Mouse (Mus musculus) lung, postnatal 0 days (tissue): ENCODE results near the gene Mpped1. TPM values are rescaled to one million over a fixed set of nuclear protein-coding genes. Genes with fewer than 3 reads are reported as not detected.

Experiments
- ATAC-seq: fragments of 200-750 bp; cut with Nextera tagmentation; 2 replicates; pipeline ENCODE4 v1.8.0; 2017; ENCODE audit warnings: moderate library complexity
- DNase-seq: peaks from one replicate; pipeline ENCODE4 v3.0.0-alpha.2; 2016; ENCODE audit warnings: low spot score
- H3K27ac ChIP-seq: fragments of 300-500 bp; sonication (generic); 2 replicates; pipeline ENCODE4 v1.5.1; 2014; ENCODE audit warnings: antibody characterized with exemption, mild to moderate bottlenecking, low read length, mixed read lengths
- H3K27me3 ChIP-seq: fragments of 300-500 bp; sonication (generic); replicated peaks from 2 replicates; pipeline ENCODE4 v1.6.1; 2014; ENCODE audit warnings: low read length, mixed read lengths; ENCODE audit not compliant: insufficient read depth
- H3K36me3 ChIP-seq: fragments of 300-500 bp; sonication (generic); 2 replicates; pipeline ENCODE4 v1.6.1; 2014; ENCODE audit warnings: low read length, mixed read lengths; ENCODE audit not compliant: insufficient read depth
- H3K4me1 ChIP-seq: fragments of 300-500 bp; sonication (generic); 2 replicates; pipeline ENCODE4 v1.6.1; 2014; ENCODE audit warnings: antibody characterized with exemption, low read depth, low read length, mixed read lengths; ENCODE audit not compliant: insufficient read depth
- H3K4me2 ChIP-seq: fragments of 300-500 bp; sonication (generic); replicated peaks from 2 replicates; pipeline ENCODE4 v1.6.1; 2014; ENCODE audit warnings: low read depth, mild to moderate bottlenecking, low read length, moderate library complexity, mixed read lengths
- H3K4me3 ChIP-seq: fragments of 300-500 bp; sonication (generic); 2 replicates; pipeline ENCODE4 v1.5.1; 2014; ENCODE audit warnings: low read depth, low read length
- H3K9ac ChIP-seq: fragments of 300-500 bp; sonication (generic); replicated peaks from 2 replicates; pipeline ENCODE4 v1.6.1; 2014; ENCODE audit warnings: low read depth, mild to moderate bottlenecking
- H3K9me3 ChIP-seq: fragments of 300-500 bp; sonication (generic); 2 replicates; pipeline ENCODE4 v1.6.1; 2016; ENCODE audit warnings: low read length, mixed read lengths
- CTCF ChIP-seq: IDR thresholded peaks from 2 replicates; pipeline ENCODE4 v1.5.1; 2016; ENCODE audit warnings: antibody characterized with exemption, mild to moderate bottlenecking
- EP300 ChIP-seq: IDR thresholded peaks from 2 replicates; pipeline ENCODE4 v1.6.1; 2016; ENCODE audit warnings: antibody characterized with exemption, mild to moderate bottlenecking, control low read depth
- WGBS: fragments of 180-500 bp; shearing (Covaris S2); extraction: QIAGEN DNeasy Blood & Tissue Kit; methylation state at CpG from one replicate; pipeline ENCODE4 v1.1.7; 2014; 5-methylcytosine and 5-hydroxymethylcytosine counted together
- polyA plus RNA-seq: library from polyadenylated mRNA; unstranded; fragments of >200 nt; fragmentation: Nextera tagmentation; extraction: Ambion mirVana; gene quantifications from 2 replicates; pipeline ENCODE4 v1.2.1, GENCODE M21; 2015

The Mpped1 gene
- polyA plus RNA-seq, 1 experiment from 2014 or later = not detected

- WGBS = 16% methylated on average over 8 of the region's 8 CpGs
- TF ChIP-seq CTCF (peak; percentile 91), EP300 (no peak)
- H3K36me3 ChIP-seq = no peaks in the 10 kb centered on the region
Observed at GRCm38 (mm10) chr15:83857129-83857528, 77.9 kb downstream of the Mpped1 start.

GRCm38 (mm10) chr15:83865626-83866025 is 86.4 kb downstream of the Mpped1 start:
- WGBS = 81% methylated on average over 5 of the region's 5 CpGs
- ATAC-seq (no peak), DNase-seq (no peak)
- Histone ChIP-seq H3K4me3 (no peak overlapping the region), H3K9me3 (no peaks in the 10 kb centered on the region), H3K4me1 (no peaks in the 10 kb centered on the region), H3K27ac (no peak overlapping the region), H3K4me2 (no peak overlapping the region), H3K36me3 (no peaks in the 10 kb centered on the region), H3K27me3 (no peaks in the 10 kb centered on the region), H3K9ac (no peak overlapping the region)
- TF ChIP-seq CTCF (no peak), EP300 (no peak)

More at GRCm38 (mm10) chr15:83857129-83857528, 77.9 kb downstream of the Mpped1 start:
- Histone ChIP-seq H3K4me3 (no peak overlapping the region), H3K27ac (no peak overlapping the region), H3K27me3 (no peaks in the 10 kb centered on the region), H3K9me3 (no peaks in the 10 kb centered on the region), H3K4me1 (no peaks in the 10 kb centered on the region), H3K9ac (no peak overlapping the region), H3K4me2 (no peak overlapping the region)
- ATAC-seq (no peak), DNase-seq (peak; percentile 48)

- ATAC-seq (no peak), DNase-seq (no peak)
- Histone ChIP-seq H3K36me3 (no peaks in the 10 kb centered on the region), H3K9ac (no peak overlapping the region), H3K27ac (no peak overlapping the region), H3K9me3 (no peaks in the 10 kb centered on the region), H3K4me3 (no peak overlapping the region), H3K4me2 (no peak overlapping the region), H3K4me1 (no peaks in the 10 kb centered on the region), H3K27me3 (no peaks in the 10 kb centered on the region)
- no peak for TF ChIP-seq EP300
- TF ChIP-seq CTCF = no peak
- 7% methylated on average over 17 of the region's 17 CpGs for whole genome bisulfite sequencing
Observed at GRCm38 (mm10) chr15:83870936-83871335, 91.7 kb downstream of the Mpped1 start.

GRCm38 (mm10) chr15:83877155-83877866 is 98.0 kb downstream of the Mpped1 start:
- Histone ChIP-seq H3K27me3 (no peaks in the 10 kb centered on the region), H3K4me1 (no peaks in the 10 kb centered on the region), H3K4me3 (no peak overlapping the region), H3K4me2 (no peak overlapping the region), H3K36me3 (no peaks in the 10 kb centered on the region), H3K9ac (no peak overlapping the region), H3K27ac (no peak overlapping the region), H3K9me3 (no peaks in the 10 kb centered on the region)
- 44% methylated on average over 11 of the region's 11 CpGs for WGBS
- DNase-seq (no peak), ATAC-seq (no peak)
- TF ChIP-seq CTCF = no peak
- no peak for TF ChIP-seq EP300

- Histone ChIP-seq H3K36me3 (no peaks in the 10 kb centered on the region), H3K9ac (no peak overlapping the region), H3K9me3 (no peaks in the 10 kb centered on the region), H3K27ac (no peak overlapping the region), H3K27me3 (no peaks in the 10 kb centered on the region), H3K4me3 (no peak overlapping the region), H3K4me2 (no peak overlapping the region), H3K4me1 (no peaks in the 10 kb centered on the region)
- TF ChIP-seq CTCF (no peak), EP300 (no peak)
- ATAC-seq (no peak), DNase-seq (no peak)
- 39% methylated on average over 2 of the region's 2 CpGs for WGBS
Observed at GRCm38 (mm10) chr15:83877898-83878297, 98.6 kb downstream of the Mpped1 start.

- Histone ChIP-seq H3K4me2 (no peak overlapping the region), H3K9me3 (no peaks in the 10 kb centered on the region), H3K27me3 (no peaks in the 10 kb centered on the region), H3K9ac (no peak overlapping the region), H3K36me3 (no peaks in the 10 kb centered on the region), H3K4me1 (no peaks in the 10 kb centered on the region), H3K4me3 (no peak overlapping the region), H3K27ac (no peak overlapping the region)
- ATAC-seq (no peak), DNase-seq (peak; percentile 27)
- WGBS = 23% methylated on average over 5 of the region's 5 CpGs
- no peak for TF ChIP-seq EP300
- TF ChIP-seq CTCF = no peak
Observed at GRCm38 (mm10) chr15:83879845-83880244, 100.6 kb downstream of the Mpped1 start.

GRCm38 (mm10) chr15:83883821-83884220 is 104.6 kb downstream of the Mpped1 start:
- no peak for TF ChIP-seq CTCF
- no peak for TF ChIP-seq EP300

More at GRCm38 (mm10) chr15:83883821-83884220, 104.6 kb downstream of the Mpped1 start:
- no peak overlapping the region for H3K9ac ChIP-seq
- no peaks in the 10 kb centered on the region for H3K27me3 ChIP-seq
- H3K9me3 ChIP-seq = no peaks in the 10 kb centered on the region
- ATAC-seq (no peak), DNase-seq (no peak)
- H3K4me1 ChIP-seq = no peaks in the 10 kb centered on the region
- no peak overlapping the region for H3K4me3 ChIP-seq
- no peak overlapping the region for H3K27ac ChIP-seq
- H3K4me2 ChIP-seq = no peak overlapping the region
- 88% methylated on average over 8 of the region's 8 CpGs for WGBS
- H3K36me3 ChIP-seq = no peaks in the 10 kb centered on the region
